Mouse (Mus musculus) G1E-ER4 (cell line): ENCODE data around the gene Frmd5. TPM values are rescaled to one million over a fixed set of nuclear protein-coding genes. Genes with fewer than 3 reads are reported as not detected.

ENCODE experiments used
- GATA1 ChIP-seq: IDR thresholded peaks from one replicate; pipeline ENCODE4 v1.8.0; 2012; ENCODE audit warnings: low read length, inconsistent platforms
- polyA plus RNA-seq: library from polyadenylated mRNA; stranded (reverse); fragments of >175 nt; gene quantifications from 2 replicates; pipeline ENCODE4 v1.2.3, GENCODE M21; 2012

The Frmd5 gene
- polyA plus RNA-seq, 1 experiment, result 16.7 TPM

- no peak for TF ChIP-seq GATA1
Measured at GRCm38 (mm10) chr2:121788415-121788814, 18.5 kb downstream of the Frmd5 start.

- no peak for TF ChIP-seq GATA1
Measured at GRCm38 (mm10) chr2:121787767-121788166, 19.1 kb downstream of the Frmd5 start.

- no peak for TF ChIP-seq GATA1
Measured at GRCm38 (mm10) chr2:121787271-121787670, 19.6 kb downstream of the Frmd5 start.

- no peak for TF ChIP-seq GATA1
Measured at GRCm38 (mm10) chr2:121776219-121776618, 30.7 kb downstream of the Frmd5 start.

GRCm38 (mm10) chr2:121764851-121765250 is 42.0 kb downstream of the Frmd5 start:
- no peak for TF ChIP-seq GATA1

GRCm38 (mm10) chr2:121761861-121762260 is 45.0 kb downstream of the Frmd5 start:
- TF ChIP-seq GATA1, result no peak

- TF ChIP-seq GATA1, result no peak
Measured at GRCm38 (mm10) chr2:121761281-121761795, 45.5 kb downstream of the Frmd5 start.

GRCm38 (mm10) chr2:121760646-121761045 is 46.2 kb downstream of the Frmd5 start:
- TF ChIP-seq GATA1, result no peak

GRCm38 (mm10) chr2:121758258-121758657 is 48.6 kb downstream of the Frmd5 start:
- no peak for TF ChIP-seq GATA1

- TF ChIP-seq GATA1, result no peak
Measured at GRCm38 (mm10) chr2:121756336-121756735, 50.6 kb downstream of the Frmd5 start.

GRCm38 (mm10) chr2:121755056-121755455 is 51.8 kb downstream of the Frmd5 start:
- TF ChIP-seq GATA1, result no peak

- TF ChIP-seq GATA1, result no peak
Measured at GRCm38 (mm10) chr2:121750121-121750520, 56.8 kb downstream of the Frmd5 start.

- no peak for TF ChIP-seq GATA1
Measured at GRCm38 (mm10) chr2:121741151-121741550, 65.7 kb downstream of the Frmd5 start.

GRCm38 (mm10) chr2:121739410-121739809 is 67.5 kb downstream of the Frmd5 start:
- TF ChIP-seq GATA1, result no peak

- no peak for TF ChIP-seq GATA1
Measured at GRCm38 (mm10) chr2:121733426-121733825, 73.5 kb downstream of the Frmd5 start.

- no peak for TF ChIP-seq GATA1
Measured at GRCm38 (mm10) chr2:121730486-121730885, 76.4 kb downstream of the Frmd5 start.

- no peak for TF ChIP-seq GATA1
Measured at GRCm38 (mm10) chr2:121728907-121729575, 77.8 kb downstream of the Frmd5 start.

GRCm38 (mm10) chr2:121724866-121725265 is 82.0 kb downstream of the Frmd5 start:
- no peak for TF ChIP-seq GATA1

- no peak for TF ChIP-seq GATA1
Measured at GRCm38 (mm10) chr2:121723796-121724195, 83.1 kb downstream of the Frmd5 start.
